Mouse (Mus musculus): Measurements from ENCODE around the gene Arid1b.

Gene Arid1b

GRCm38 (mm10) chr17:4995561-4996051 is 1.5 kb downstream of the Arid1b start:
- peak; percentile 82 to 86 for DNase-seq (ENCODE audit: low spot score in 2 of 2)

GRCm38 (mm10) chr17:4996121-4996813 is 2.1 kb downstream of the Arid1b start:
- peak; percentile 48 to 57 for DNase-seq (ENCODE audit: low spot score in 2 of 2)

GRCm38 (mm10) chr17:4996814-4997549 is 2.9 kb downstream of the Arid1b start:
- peak in 1 of 2 experiments; percentile 73 for DNase-seq (ENCODE audit: low spot score in 2 of 2)

DNA sequence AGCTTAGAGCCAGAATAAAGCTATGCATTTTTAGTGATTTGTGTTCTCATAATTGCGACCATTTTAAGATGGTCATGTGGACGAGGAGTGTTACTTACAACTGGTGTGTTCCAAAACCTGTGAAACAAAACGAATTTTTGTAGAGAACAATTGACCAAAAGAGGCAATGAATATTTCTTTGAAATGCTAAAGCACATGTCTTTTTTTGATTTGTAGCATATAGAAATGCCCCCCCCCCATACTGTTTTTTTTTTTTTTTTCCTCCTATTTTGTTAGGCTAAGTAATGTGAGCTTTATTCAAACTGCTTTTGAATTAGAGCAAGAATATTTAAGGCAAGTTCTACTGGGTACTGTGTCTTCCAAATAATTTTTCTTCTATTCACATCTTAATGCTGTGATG is 3.8 kb downstream of the Arid1b start:
- DNase-seq (ENCODE audit: low spot score in 2 of 2): no peak

DNA sequence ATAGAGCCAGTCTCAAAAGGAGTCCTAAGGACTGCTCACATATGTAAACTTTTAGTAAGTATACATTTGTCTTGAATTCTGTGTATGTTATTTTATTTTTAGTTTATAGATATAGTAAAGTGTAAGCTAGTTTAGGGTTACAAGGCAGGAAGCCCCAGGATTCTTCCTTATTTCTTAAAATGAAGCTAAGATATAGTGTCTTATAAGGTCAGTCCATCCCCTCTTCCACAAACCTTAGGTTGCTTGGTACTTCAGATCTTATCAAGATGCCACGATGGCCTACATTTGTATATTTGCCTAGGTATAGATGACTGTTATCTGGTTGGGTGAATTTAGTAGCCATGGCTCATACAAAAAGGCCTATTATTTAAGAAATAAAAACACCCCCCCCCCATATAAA is 5.1 kb downstream of the Arid1b start:
- DNase-seq (ENCODE audit: low spot score in 2 of 2): no peak

DNA sequence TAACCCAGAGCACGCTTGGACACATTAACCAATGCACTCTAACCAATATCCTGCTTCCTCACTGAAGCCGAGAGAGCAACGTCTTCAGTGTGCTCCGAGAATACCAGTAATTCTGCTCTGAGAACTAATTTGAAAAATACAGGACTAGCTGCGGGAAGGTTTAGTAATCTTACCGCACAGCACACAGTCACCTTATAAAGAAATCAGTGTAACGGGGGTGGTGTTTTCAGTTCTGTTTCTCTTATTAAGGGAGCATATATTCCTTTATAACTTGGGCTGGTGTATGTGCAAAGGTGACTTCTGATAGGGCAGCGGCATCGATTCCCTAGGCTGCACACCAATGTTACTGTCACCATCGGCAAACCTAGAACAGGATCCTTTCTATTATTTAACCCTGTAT is 5.9 kb downstream of the Arid1b start:
- DNase-seq (ENCODE audit: low spot score in 2 of 2): no peak

DNA sequence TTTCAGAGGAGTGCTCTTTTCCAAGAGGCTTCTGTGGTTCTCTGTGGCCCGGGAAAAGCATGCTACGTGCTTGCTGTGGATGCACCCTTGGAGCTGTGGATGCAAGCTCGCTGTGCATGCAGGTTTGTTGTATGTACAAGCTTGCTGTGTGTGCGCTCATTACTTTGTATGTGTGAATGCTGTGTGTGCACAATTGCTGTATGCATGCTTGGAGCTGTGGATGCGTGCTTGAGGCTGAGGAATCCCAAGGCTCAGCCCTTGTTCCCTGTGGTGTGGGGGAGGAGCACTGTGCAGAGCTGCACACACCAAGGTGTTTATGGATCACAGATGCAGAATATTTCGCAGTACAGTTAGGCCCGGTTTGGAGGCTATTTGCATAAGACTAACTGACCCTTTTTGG is 6.7 kb downstream of the Arid1b start:
- DNase-seq (ENCODE audit: low spot score in 2 of 2): no peak

DNA sequence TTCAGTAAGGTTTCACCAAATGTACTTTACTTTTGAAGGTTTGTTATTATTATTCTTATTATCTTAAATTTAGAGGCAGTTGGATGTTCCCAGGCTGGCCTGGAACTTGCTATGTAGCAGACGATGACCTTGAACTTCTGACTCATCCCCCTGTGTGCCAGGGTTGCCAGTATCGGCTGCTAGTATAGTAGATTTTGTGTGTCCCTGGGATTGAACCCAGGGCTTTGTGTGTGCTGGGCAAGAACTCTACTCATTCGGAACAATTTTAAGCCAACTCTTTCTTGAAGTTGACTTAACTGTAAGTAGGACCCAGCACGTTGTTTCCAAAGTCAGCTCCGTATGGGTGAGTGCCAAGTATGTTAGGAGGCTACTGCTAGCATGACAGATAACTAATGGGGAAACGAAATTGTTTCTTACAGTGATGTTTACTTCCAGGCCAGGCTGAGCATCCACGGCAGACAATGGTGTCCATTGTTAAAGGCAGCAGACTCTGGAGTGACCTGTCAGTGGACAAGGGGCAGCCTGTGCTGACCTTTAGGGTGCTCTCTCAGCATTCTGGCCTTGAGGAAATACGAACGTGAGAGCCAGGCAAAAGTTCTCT is 7.5 kb downstream of the Arid1b start:
- no peak for DNase-seq (ENCODE audit: low spot score in 2 of 2)

DNA sequence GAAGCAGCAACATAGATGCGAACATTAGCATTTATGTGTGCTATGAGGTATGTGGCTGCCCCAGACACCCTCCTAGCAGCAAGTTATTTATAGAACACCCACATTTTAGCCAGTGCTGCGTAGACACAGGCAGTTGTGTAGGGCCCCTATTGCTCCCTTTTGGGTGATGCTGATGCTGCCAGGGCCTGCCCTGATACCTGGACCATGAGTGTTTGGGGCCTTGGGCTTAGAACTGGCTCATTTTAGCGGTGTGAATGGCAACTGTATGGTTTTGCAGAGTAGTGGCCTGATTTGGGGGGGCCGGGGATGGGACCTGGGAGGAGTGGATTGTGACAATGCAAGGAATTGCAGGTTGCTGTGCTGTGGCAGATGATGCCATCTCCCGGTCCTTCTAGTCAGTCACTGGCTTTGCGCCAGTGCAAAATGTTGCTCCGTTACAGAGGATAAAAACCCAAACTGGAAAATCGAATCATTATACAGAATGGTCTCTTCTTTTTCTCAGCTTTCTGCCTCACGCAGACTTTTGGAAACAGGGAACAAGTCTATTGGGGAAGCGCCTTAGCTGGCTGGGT is 8.9 kb downstream of the Arid1b start:
- DNase-seq (ENCODE audit: low spot score in 2 of 2): no peak

DNA sequence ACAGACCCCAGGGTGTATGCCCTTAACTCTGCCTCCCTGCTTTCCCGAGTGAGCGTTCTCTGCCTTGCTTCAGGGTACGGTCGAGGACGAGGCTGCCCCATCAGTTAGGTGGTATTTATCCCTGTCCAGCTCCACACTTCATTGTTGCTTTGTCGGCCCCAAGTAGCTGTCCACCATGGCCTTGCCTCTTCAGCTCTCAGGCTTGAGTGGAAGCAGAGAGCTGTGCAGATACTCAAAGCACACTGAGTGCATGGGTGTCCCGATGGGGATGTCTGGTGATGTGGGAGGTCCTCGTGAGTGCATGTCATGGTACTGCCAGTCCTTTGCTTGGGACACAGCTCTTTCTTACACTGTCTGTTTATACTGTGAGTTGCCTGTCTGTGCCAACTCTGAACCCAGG is 10.1 kb downstream of the Arid1b start:
- DNase-seq (ENCODE audit: low spot score in 2 of 2): no peak

DNA sequence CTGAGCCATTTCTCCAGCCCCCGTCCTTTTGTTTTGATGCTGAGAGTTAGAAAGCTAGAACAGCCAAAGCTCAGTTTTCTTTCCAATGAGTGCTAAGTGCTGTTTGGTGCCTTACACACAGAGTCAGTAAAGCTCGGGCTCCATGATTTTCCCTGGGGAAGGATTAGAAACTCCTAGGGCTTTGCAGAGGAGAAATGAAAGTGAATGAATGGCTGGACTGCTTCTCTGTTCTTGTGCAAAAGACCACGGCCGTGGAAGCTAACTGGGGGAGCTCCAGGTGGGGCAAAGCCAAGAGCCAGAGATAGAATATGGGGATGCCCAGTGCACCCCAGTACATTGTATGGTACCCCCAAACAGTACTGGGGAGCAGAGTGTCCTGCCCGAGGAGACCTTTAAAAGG is 10.6 kb downstream of the Arid1b start:
- DNase-seq (ENCODE audit: low spot score in 2 of 2): no peak

- no peak for DNase-seq (ENCODE audit: low spot score in 2 of 2)
Measured at GRCm38 (mm10) chr17:5005285-5005684, 11.2 kb downstream of the Arid1b start.

DNA sequence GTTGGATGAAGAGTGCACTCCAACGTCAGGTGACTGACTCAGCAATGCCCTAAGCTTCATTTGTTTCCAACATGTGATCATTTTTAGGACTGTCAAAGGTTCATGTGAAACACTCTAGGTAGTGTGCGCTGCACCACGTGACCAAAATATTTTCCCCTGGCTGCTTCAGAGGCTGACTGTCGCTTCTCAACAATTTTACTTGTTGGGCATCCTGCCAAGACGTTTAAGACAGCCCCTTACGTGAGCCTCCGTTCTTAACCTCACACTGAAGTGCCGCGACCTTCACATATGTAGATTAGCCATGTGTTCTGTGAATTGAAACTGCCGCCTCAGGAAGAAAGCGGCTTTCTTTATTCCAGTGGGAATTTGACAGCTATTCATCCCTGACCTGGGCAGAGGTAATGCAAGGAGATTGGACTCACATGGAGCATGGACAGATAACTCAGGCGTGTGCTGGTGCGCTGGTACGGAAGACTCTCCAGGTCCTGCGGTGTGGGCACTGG is 13.1 kb downstream of the Arid1b start:
- DNase-seq (ENCODE audit: low spot score in 2 of 2): no peak

GRCm38 (mm10) chr17:5008236-5008635 is 14.1 kb downstream of the Arid1b start:
- DNase-seq (ENCODE audit: low spot score in 2 of 2): no peak

DNA sequence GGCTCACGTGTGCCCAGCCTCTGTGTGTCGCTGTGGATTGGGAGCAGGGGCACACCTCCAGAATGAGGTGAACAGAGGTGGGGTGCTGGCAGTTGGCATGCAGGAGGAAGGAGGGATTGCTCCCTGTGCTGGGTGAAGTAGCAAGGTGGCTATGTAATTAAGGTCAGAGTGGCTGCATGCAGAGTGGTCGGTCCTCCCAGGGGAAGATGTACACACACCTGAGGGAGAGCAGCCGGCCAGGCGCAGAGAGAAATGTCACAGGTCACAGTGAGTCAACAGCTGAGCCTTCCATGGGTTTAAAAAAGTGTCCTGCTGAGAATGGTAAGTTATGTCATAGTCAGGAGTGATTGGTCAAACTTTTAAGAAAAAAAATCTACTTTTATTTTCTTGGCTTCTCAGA is 14.6 kb downstream of the Arid1b start:
- no peak for DNase-seq (ENCODE audit: low spot score in 2 of 2)

GRCm38 (mm10) chr17:5009526-5010260 is 15.6 kb downstream of the Arid1b start:
- DNase-seq (ENCODE audit: low spot score in 2 of 2): no peak

- DNase-seq (ENCODE audit: low spot score in 2 of 2): no peak
Measured at GRCm38 (mm10) chr17:5010781-5011180, 16.6 kb downstream of the Arid1b start.

GRCm38 (mm10) chr17:5012091-5012490 is 18.0 kb downstream of the Arid1b start:
- no peak for DNase-seq (ENCODE audit: low spot score in 2 of 2)

DNA sequence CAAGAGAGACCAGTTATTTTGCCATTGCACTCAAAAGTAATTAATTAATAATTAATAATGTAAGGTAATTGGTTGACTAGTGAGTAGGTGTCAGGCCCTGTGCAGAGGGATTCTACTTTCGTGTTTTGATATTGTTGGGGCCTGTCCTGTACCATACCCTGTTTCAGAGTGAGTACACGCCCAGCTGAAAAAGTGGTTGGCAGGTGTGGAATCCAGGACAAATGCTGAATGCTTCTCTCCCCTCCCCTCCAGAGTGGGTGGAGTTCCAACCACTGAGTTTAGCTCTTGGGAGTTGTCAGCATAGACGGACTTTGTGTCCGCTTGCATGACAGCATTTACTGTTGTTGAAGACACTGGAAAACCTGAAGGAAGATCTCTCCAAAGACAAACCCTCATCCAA is 18.4 kb downstream of the Arid1b start:
- no peak for DNase-seq (ENCODE audit: low spot score in 2 of 2)

- no peak for DNase-seq (ENCODE audit: low spot score in 2 of 2)
Measured at GRCm38 (mm10) chr17:5014327-5014957, 20.3 kb downstream of the Arid1b start.

- no peak for DNase-seq (ENCODE audit: low spot score in 2 of 2)
Measured at GRCm38 (mm10) chr17:5016404-5016803, 22.3 kb downstream of the Arid1b start.
